Mouse (Mus musculus) gastrocnemius, adult 2 months (tissue): ENCODE results near the gene Gemin6. TPM values are rescaled to one million over a fixed set of nuclear protein-coding genes. Genes with fewer than 3 reads are reported as not detected.
"Not testable (repeated sequence)": the region's sequence is repeated elsewhere in the genome, so short reads cannot be mapped to it uniquely, and the experiment has no call there.

ENCODE experiments used
- DNase-seq: peaks from one replicate; pipeline ENCODE4 v3.0.0; 2022
- H3K27ac ChIP-seq: fragments of 200-600 bp; 2 replicates; pipeline ENCODE4 v1.8.1; 2022; ENCODE audit warnings: mild to moderate bottlenecking
- H3K4me3 ChIP-seq: fragments of 200-600 bp; 2 replicates; pipeline ENCODE4 v1.8.1; 2022; ENCODE audit warnings: mild to moderate bottlenecking, moderate library complexity
- CTCF ChIP-seq: fragments of 200-600 bp; IDR thresholded peaks from 2 replicates; pipeline ENCODE4 v1.8.1; 2022; ENCODE audit warnings: antibody characterized with exemption, mild to moderate bottlenecking, moderate library complexity
- intact Hi-C: fragments of 180-260 bp; cut with DNase I; formaldehyde crosslinking; loops from one replicate; pipeline ENCODE4 v1.15.1; 2025
- total RNA-seq, 2 experiments: library from RNA; stranded (reverse); gene quantifications; 2 replicates each; pipeline ENCODE4 v1.2.3; 2021

Gemin6 gene
- total RNA-seq, 2 experiments from 2014 or later, result 6.0 to 7.4 TPM

DNA sequence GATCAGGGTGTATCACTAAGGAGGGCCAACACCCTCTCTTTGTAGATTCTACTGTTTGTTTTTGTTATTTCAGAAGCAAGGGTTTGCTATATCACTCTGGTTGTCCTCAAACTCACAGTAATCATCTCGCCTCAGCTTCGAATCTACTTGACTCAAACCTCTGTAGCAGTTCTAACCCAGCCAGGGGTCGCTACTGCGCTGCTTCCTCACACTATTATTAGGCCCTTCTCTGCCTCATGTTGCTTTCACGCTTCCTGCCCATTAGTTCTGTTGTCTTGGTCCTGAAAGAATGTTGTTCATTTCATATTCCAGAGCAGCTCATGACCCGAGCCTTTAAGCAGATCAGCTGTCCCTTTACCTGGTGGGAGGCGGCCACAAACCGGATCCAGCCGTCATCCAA, 17.4 kb downstream of the Gemin6 start:
- intact Hi-C loops, result no loop called here
- H3K4me3 ChIP-seq, result no peak overlapping the region

GRCm38 (mm10) chr17:80243116-80243515, 18.9 kb downstream of the Gemin6 start:
- no peak for DNase-seq
- TF ChIP-seq CTCF, result no peak
- H3K27ac ChIP-seq, result no peak overlapping the region
- intact Hi-C loops, result no loop called here
- no peak overlapping the region for H3K4me3 ChIP-seq

More for the DNA sequence above, 17.4 kb downstream of the Gemin6 start:
- H3K27ac ChIP-seq, result no peak overlapping the region
- TF ChIP-seq CTCF, result no peak
- no peak for DNase-seq

DNA sequence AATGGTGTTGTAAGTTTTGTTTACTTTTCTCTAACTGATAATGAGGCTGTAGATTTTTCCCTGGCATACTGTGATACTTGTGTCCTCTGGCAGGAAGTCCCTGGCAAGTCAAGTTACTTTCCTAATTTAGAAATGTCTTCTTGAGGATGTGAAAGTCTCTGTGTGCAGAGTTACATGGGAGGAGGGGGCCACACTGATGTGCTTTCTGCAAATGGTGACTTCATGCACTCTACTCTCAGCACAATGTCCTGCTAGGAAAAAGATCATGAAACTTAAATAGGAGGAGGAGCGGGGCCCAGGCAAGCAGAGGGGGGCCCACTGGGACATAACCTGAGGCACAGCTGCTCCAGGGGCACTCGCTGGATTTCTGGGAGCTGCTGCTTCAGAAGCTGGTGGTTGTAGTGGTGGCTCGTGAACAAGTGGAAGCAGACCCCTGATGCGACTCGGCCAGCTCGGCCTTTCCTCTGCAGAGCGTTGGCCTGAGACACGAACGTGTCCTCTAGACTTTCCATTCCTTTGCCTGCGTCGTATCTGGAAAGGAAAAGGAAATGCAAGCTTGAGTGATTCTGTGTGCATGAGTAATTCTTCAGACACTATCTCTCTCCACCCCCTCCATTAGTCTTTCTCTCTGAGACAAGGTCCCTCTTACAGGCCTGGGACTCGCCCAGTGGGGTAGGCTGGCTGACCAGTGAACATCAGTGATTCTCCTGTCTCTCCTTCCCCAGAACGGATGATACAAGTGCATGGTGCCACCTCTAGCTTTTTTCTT, 28.7 kb downstream of the Gemin6 start:
- peak overlapping the region; percentile 83 for H3K27ac ChIP-seq
- H3K4me3 ChIP-seq, result peak overlapping the region; percentile 43
- no peak for TF ChIP-seq CTCF
- intact Hi-C loops, result no loop called here
- DNase-seq, result peak; percentile 32

GRCm38 (mm10) chr17:80254421-80254820, 30.2 kb downstream of the Gemin6 start:
- Histone ChIP-seq H3K4me3 (no peak overlapping the region; the same call in 1 of the 2 replicates), H3K27ac (peak overlapping the region; percentile 83)
- TF ChIP-seq CTCF, result no peak
- no peak for DNase-seq
- intact Hi-C loops, result no loop called here

DNA sequence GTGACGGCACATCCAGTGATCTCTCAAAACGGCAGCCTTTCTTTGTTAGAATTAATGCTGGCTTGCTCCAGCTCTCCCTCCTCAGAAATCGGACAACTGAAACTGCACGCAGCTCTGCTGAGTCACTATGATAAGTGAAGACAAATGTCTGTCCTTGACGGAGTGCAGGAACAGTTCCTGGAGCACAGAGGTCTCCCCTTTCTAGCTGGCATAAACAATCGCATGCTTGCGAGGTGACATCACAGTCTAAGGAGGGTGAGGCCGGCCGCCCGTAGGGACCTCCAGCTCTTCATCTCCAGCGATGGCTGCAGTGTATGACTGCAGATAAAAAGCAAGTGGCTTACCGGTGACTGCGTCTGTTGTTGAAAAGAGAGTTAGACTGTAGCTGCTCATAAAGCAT, 31.0 kb downstream of the Gemin6 start:
- peak overlapping the region; percentile 83 for H3K27ac ChIP-seq
- intact Hi-C loops, result no loop called here
- peak overlapping the region; percentile 62 for H3K4me3 ChIP-seq
- no peak for TF ChIP-seq CTCF
- peak; percentile 86 for DNase-seq

GRCm38 (mm10) chr17:80267065-80267464, 42.8 kb downstream of the Gemin6 start:
- no peak for DNase-seq
- H3K4me3 ChIP-seq, result no peak overlapping the region

GRCm38 (mm10) chr17:80268151-80268550, 43.9 kb downstream of the Gemin6 start:
- Histone ChIP-seq H3K27ac (no peak overlapping the region), H3K4me3 (no peak overlapping the region)
- no peak for TF ChIP-seq CTCF
- intact Hi-C loops, result no loop called here
- no peak for DNase-seq

More at GRCm38 (mm10) chr17:80267065-80267464, 42.8 kb downstream of the Gemin6 start:
- no peak for TF ChIP-seq CTCF
- H3K27ac ChIP-seq, result no peak overlapping the region
- intact Hi-C loops, result no loop called here

DNA sequence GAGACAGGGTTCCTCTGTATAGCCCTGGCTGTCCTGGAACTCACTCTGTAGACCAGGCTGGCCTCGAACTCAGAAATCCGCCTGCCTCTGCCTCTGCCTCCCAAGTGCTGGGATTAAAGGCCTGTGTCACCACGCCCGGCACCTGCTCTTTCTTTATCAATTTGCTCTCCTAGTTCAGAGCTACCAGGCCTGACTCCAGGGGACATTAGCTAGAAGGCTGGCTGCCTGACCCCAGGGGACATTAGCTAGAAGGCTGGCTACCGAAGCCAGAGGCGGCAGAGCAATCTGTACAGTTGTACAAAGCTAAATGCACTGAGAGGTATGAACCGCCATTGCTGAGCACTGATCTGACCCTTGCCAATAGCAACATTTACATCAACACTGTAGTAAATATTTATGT, 46.4 kb downstream of the Gemin6 start:
- not testable (repeated sequence) for DNase-seq

More for the DNA sequence above, 46.4 kb downstream of the Gemin6 start:
- intact Hi-C loops, H3K4me3 ChIP-seq, H3K27ac ChIP-seq: not testable (repeated sequence)

Other genes with a start within 250 kb of the Gemin6 start
- gene Hnrnpll, start 162.1 kb upstream of the Gemin6 start, total RNA-seq, result 10 to 100 TPM; 16.4 to 18.7 TPM
- gene Galm, start 97.0 kb upstream of the Gemin6 start, total RNA-seq, result 1 to 10 TPM; 2.3 to 2.6 TPM
- 10 to 100 TPM; 29.3 to 32.9 TPM for gene Srsf7, start 17.1 kb upstream of the Gemin6 start, total RNA-seq
- not detected for gene Ttc39d, start 17.0 kb upstream of the Gemin6 start, total RNA-seq
- gene Morn2, start 65.8 kb downstream of the Gemin6 start, total RNA-seq, result 10 to 100 TPM in 1 of 2 experiments, 1 to 10 TPM in 1; 7.6 to 11.0 TPM
- 1 to 10 TPM; 7.9 to 8.1 TPM for gene Dhx57, start 66.0 kb downstream of the Gemin6 start, total RNA-seq
- gene Arhgef33, start 83.0 kb downstream of the Gemin6 start, total RNA-seq, result not detected
- gene Gm10190, start 149.1 kb downstream of the Gemin6 start, total RNA-seq, result not detected